Mouse (Mus musculus) erythroblast, embryonic 14.5 days (primary cell): ENCODE measurements around the gene Abcb9.

Experiments
- GATA1 ChIP-seq: IDR thresholded peaks from 2 replicates; pipeline ENCODE4 v1.6.1; 2012; ENCODE audit warnings: low read length, inconsistent platforms, mixed read lengths
- TAL1 ChIP-seq: IDR thresholded peaks from 3 replicates; pipeline ENCODE4 v1.6.1; 2012; ENCODE audit warnings: low read length, inconsistent platforms, mixed read lengths

GRCm38 (mm10) chr5:124115531-124115930 is 19.9 kb upstream of the Abcb9 start:
- no peak for TF ChIP-seq GATA1
- TF ChIP-seq TAL1, result no peak
